Mouse (Mus musculus) small intestine, adult 2 months (tissue): ENCODE data around the gene Slc25a28. TPM values are rescaled to one million over a fixed set of nuclear protein-coding genes. Genes with fewer than 3 reads are reported as not detected.

Experiments used
- H3K27ac ChIP-seq: fragments of 200-500 bp; 2 replicates; pipeline ENCODE4 v1.5.1; 2012; ENCODE audit warnings: low read depth, low read length, control low read depth, inconsistent platforms; ENCODE audit not compliant: insufficient read depth
- H3K27me3 ChIP-seq: fragments of 200-500 bp; 2 replicates; pipeline ENCODE4 v1.6.1; 2012; ENCODE audit warnings: mild to moderate bottlenecking, moderate library complexity, low read length, inconsistent platforms; ENCODE audit not compliant: control insufficient read depth, insufficient read depth
- H3K36me3 ChIP-seq: fragments of 200-500 bp; 2 replicates; pipeline ENCODE4 v1.6.1; 2012; ENCODE audit warnings: mild to moderate bottlenecking, low read length, control low read depth, inconsistent platforms; ENCODE audit not compliant: control insufficient read depth, insufficient read depth
- H3K4me1 ChIP-seq: fragments of 200-500 bp; 2 replicates; pipeline ENCODE4 v1.6.1; 2012; ENCODE audit warnings: low read length, inconsistent platforms, mixed read lengths; ENCODE audit not compliant: control insufficient read depth, insufficient read depth, insufficient read length
- H3K4me3 ChIP-seq: fragments of 200-500 bp; 2 replicates; pipeline ENCODE4 v1.5.1; 2012; ENCODE audit warnings: low read depth, mild to moderate bottlenecking, control low read depth, inconsistent platforms, low read length, moderate library complexity
- CTCF ChIP-seq: fragments of 200-500 bp; IDR thresholded peaks from 2 replicates; pipeline ENCODE4 v1.5.1; 2012; ENCODE audit warnings: low read depth, mild to moderate bottlenecking, control low read depth, inconsistent platforms, low read length, moderate library complexity, mixed read lengths; ENCODE audit not compliant: insufficient replicate concordance, insufficient read length; ENCODE audit errors: extremely low read depth
- POLR2A ChIP-seq: fragments of 200-500 bp; IDR thresholded peaks from 2 replicates; pipeline ENCODE4 v1.6.1; 2012; ENCODE audit warnings: low read depth, mild to moderate bottlenecking, control low read depth, inconsistent platforms, low read length, moderate library complexity
- WGBS: fragments of 180-500 bp; shearing (Covaris S2); methylation state at CpG from one replicate; pipeline ENCODE4 v1.1.7; 2018; 5-methylcytosine and 5-hydroxymethylcytosine counted together
- polyA plus RNA-seq: library from polyadenylated mRNA; depleted of rRNA; stranded (reverse); fragments of >200 nt; gene quantifications from 2 replicates; pipeline ENCODE4 v1.2.3, GENCODE M21; 2012

Slc25a28 gene
- polyA plus RNA-seq, 1 experiment: 74.2 TPM

- Histone ChIP-seq H3K36me3 (peaks cover 4% of the 10 kb centered on the region; the same call in 1 of the 2 replicates), H3K27ac (peak overlapping the region; percentile 72), H3K4me1 (peaks cover 13% of the 10 kb centered on the region), H3K27me3 (peaks cover 72% of the 10 kb centered on the region), H3K4me3 (peak overlapping the region; percentile 35)
- TF ChIP-seq POLR2A (no peak; the same call in 1 of the 2 replicates), CTCF (no peak)
- 12% methylated on average over 5 of the region's 5 CpGs for WGBS
These were observed 56.1 kb downstream of the Slc25a28 start for GRCm38 (mm10) chr19:43618505-43619030.

GRCm38 (mm10) chr19:43617761-43618349 is 56.8 kb downstream of the Slc25a28 start:
- Histone ChIP-seq H3K27ac (peak overlapping the region; percentile 72), H3K27me3 (peaks cover 76% of the 10 kb centered on the region), H3K4me1 (peaks cover 13% of the 10 kb centered on the region), H3K36me3 (peaks cover 4% of the 10 kb centered on the region; the same call in 1 of the 2 replicates), H3K4me3 (peak overlapping the region; percentile 35)
- 57% methylated on average over 10 of the region's 10 CpGs for WGBS
- no peak for TF ChIP-seq POLR2A
- TF ChIP-seq CTCF: no peak

GRCm38 (mm10) chr19:43616889-43617288 is 57.8 kb downstream of the Slc25a28 start:
- WGBS: 5% methylated on average over 12 of the region's 12 CpGs
- H3K36me3 ChIP-seq: peaks cover 4% of the 10 kb centered on the region; the same call in 1 of the 2 replicates
- peak overlapping the region; percentile 59 for H3K4me3 ChIP-seq
- H3K27me3 ChIP-seq: peaks cover 84% of the 10 kb centered on the region
- H3K27ac ChIP-seq: peak overlapping the region; percentile 62
- TF ChIP-seq POLR2A: no peak
- TF ChIP-seq CTCF: no peak
- peaks cover 17% of the 10 kb centered on the region for H3K4me1 ChIP-seq

GRCm38 (mm10) chr19:43616415-43616861 is 58.2 kb downstream of the Slc25a28 start:
- no peak for TF ChIP-seq POLR2A
- TF ChIP-seq CTCF: no peak
- Histone ChIP-seq H3K4me1 (peaks cover 17% of the 10 kb centered on the region), H3K4me3 (peak overlapping the region; percentile 59), H3K27me3 (peaks cover 86% of the 10 kb centered on the region), H3K27ac (peak overlapping the region; percentile 65), H3K36me3 (peaks cover 4% of the 10 kb centered on the region; the same call in 1 of the 2 replicates)
- whole genome bisulfite sequencing: 2% methylated on average over 35 of the region's 35 CpGs

GRCm38 (mm10) chr19:43615571-43616414 is 58.9 kb downstream of the Slc25a28 start:
- no peak for TF ChIP-seq CTCF
- TF ChIP-seq POLR2A: no peak
- 3% methylated on average over 34 of the region's 34 CpGs for WGBS
- Histone ChIP-seq H3K4me1 (peaks cover 17% of the 10 kb centered on the region), H3K4me3 (peak overlapping the region; percentile 59), H3K27ac (peak overlapping the region; percentile 65), H3K36me3 (peaks cover 4% of the 10 kb centered on the region; the same call in 1 of the 2 replicates), H3K27me3 (peaks cover 92% of the 10 kb centered on the region)

DNA sequence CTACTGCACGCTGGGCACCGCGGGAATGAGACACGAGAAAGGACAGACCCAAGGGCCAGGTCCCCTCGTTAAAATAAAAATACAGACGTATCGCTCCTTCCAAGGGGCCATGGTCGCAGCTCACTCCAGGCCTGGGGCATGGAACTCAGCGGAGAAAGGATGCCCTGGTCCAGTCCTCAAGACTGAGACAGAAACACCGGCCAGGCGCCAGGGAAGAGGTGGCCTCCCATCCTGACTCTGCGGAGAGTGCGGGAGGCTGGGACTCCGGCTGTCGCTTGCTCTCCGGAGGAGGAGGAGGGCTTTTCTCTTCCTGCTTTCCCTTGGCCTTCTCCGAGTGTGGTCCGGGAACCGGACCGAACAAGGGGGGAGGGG is 59.6 kb downstream of the Slc25a28 start:
- Histone ChIP-seq H3K27me3 (peaks cover 92% of the 10 kb centered on the region), H3K4me1 (peaks cover 17% of the 10 kb centered on the region), H3K4me3 (peak overlapping the region; percentile 59), H3K36me3 (peaks cover 4% of the 10 kb centered on the region; the same call in 1 of the 2 replicates), H3K27ac (peak overlapping the region; percentile 65)
- TF ChIP-seq CTCF (no peak), POLR2A (no peak)
- 1% methylated on average over 20 of the region's 20 CpGs for WGBS
